22 mouse cellular contexts compared by ENCODE assay signal in the genomic region with DNA sequence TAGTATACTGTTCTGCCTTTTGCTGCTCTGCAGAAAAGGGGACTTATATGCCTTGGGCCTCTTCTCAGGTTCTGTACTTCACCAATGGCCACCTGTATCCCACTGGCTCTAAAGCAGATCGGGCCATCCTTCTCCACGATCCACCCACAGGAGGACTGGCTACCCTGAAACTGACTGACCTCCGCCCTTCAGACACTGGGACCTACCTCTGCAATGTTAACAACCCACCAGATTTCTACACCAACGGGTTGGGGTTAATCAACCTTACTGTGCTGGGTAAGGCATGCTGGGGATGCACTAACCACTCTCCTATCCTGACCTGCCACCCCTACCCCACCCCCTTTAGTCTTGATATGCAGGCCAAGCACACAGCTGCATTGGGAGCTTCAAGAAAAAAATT. TPM values are rescaled to one million over a fixed set of nuclear protein-coding genes. Genes with fewer than 3 reads are reported as not detected.
DNase-seq lines count a peak whose midpoint lies in the region; ATAC-seq and TF ChIP-seq lines count a peak whose summit lies in the region.
"Had no signal": no experiment of that assay in that cellular context is flagged by ENCODE, and none has a peak within 500 bp of the region (broad histone marks: within the 10 kb centered on the region; RNA-seq: fewer than 3 reads in every experiment).

No protein-coding gene starts in this region.

- no peak overlapping the region for H3K4me2 ChIP-seq in heart, embryonic 15.5 days
- no peak overlapping the region for H3K4me2 ChIP-seq in lung, embryonic 14.5 days
- H3K4me2 ChIP-seq in stomach, embryonic 15.5 days, result peak overlapping the region; percentile 38
- H3K4me2 ChIP-seq: forebrain, embryonic 15.5 days; heart, embryonic 13.5 days; hindbrain, embryonic 15.5 days; liver, embryonic 13.5 days; neural tube, embryonic 12.5 days had no signal

- peak overlapping the region; percentile 24; the same call in 1 of the 2 replicates for H3K27ac ChIP-seq in heart, embryonic 15.5 days
- H3K27ac ChIP-seq in lung, embryonic 14.5 days (ENCODE audit: low read depth), result peak overlapping the region; percentile 63; the same call in 1 of the 2 replicates
- no peak overlapping the region for H3K27ac ChIP-seq in stomach, embryonic 15.5 days
- H3K27ac ChIP-seq: embryonic facial prominence, embryonic 10.5 days; forebrain, embryonic 15.5 days; hindbrain, embryonic 15.5 days; liver, embryonic 13.5 days; neural tube, embryonic 12.5 days had no signal

- WGBS in heart, embryonic 15.5 days, result 84% methylated on average over 4 of the region's 4 CpGs
- WGBS in lung, embryonic 14.5 days, result 89% methylated on average over 4 of the region's 4 CpGs
- 87% methylated on average over 4 of the region's 4 CpGs for WGBS in stomach, embryonic 15.5 days

- TF ChIP-seq CTCF in lung, embryonic 14.5 days (IDR thresholded peaks at IDR 0.05; ENCODE audit: low read depth), result no peak
- TF ChIP-seq CTCF in G1E (IDR thresholded peaks at IDR 0.05; ENCODE audit: low read depth, low read length), result no peak

- H3K27me3 ChIP-seq in heart, embryonic 15.5 days, result peaks cover 3% of the 10 kb centered on the region; the same call in 1 of the 2 replicates
- peaks cover 4% of the 10 kb centered on the region; the same call in 1 of the 2 replicates for H3K27me3 ChIP-seq in lung, embryonic 14.5 days (ENCODE audit: insufficient read depth, low read length)
- peaks cover 30% of the 10 kb centered on the region for H3K27me3 ChIP-seq in G1E (ENCODE audit: insufficient read depth, low read length)
- H3K27me3 ChIP-seq in stomach, embryonic 15.5 days (replicated peaks), result peaks cover under 1% of the 10 kb centered on the region; the same call in 1 of the 2 replicates

- H3K4me3 ChIP-seq in heart, embryonic 15.5 days, result no peak overlapping the region
- no peak overlapping the region for H3K4me3 ChIP-seq in lung, embryonic 14.5 days (ENCODE audit: low read depth, low read length)
- no peak overlapping the region for H3K4me3 ChIP-seq in G1E (ENCODE audit: low read depth, low read length)
- H3K4me3 ChIP-seq in stomach, embryonic 15.5 days (replicated peaks), result peak overlapping the region; percentile 19; the same call in 1 of the 2 replicates
- H3K4me3 ChIP-seq: embryonic facial prominence, embryonic 10.5 days; forebrain, embryonic 15.5 days; heart, embryonic 13.5 days; hindbrain, embryonic 15.5 days; liver, embryonic 13.5 days; neural tube, embryonic 12.5 days had no signal

- H3K9ac ChIP-seq in heart, embryonic 15.5 days, result no peak overlapping the region
- no peak overlapping the region for H3K9ac ChIP-seq in lung, embryonic 14.5 days
- no peak overlapping the region for H3K9ac ChIP-seq in stomach, embryonic 15.5 days
- H3K9ac ChIP-seq: forebrain, embryonic 15.5 days; heart, embryonic 13.5 days; hindbrain, embryonic 15.5 days; liver, embryonic 13.5 days; neural tube, embryonic 12.5 days had no signal

- no peak for ATAC-seq in heart, embryonic 15.5 days (replicated peaks; ENCODE audit: insufficient number of reproducible peaks, insufficient read depth, low FRiP score, low read depth)
- ATAC-seq in lung, embryonic 14.5 days (ENCODE audit: insufficient read depth), result no peak
- 0 out of 2 replicates have a peak, but pooled peaks have one; percentile 2 for ATAC-seq in G1E (ENCODE audit: extremely low read depth, insufficient number of reproducible peaks, low FRiP score, poor library complexity, severe bottlenecking)
- no peak for ATAC-seq in stomach, embryonic 15.5 days (ENCODE audit: insufficient read depth, low FRiP score, low read depth)
- ATAC-seq: forebrain, embryonic 15.5 days had no signal

- no peaks in the 10 kb centered on the region for H3K36me3 ChIP-seq in heart, embryonic 15.5 days
- no peaks in the 10 kb centered on the region; the same call in 1 of the 2 replicates for H3K36me3 ChIP-seq in lung, embryonic 14.5 days (ENCODE audit: insufficient read depth)
- peaks cover 31% of the 10 kb centered on the region for H3K36me3 ChIP-seq in G1E (replicated peaks)
- H3K36me3 ChIP-seq in stomach, embryonic 15.5 days, result no peaks in the 10 kb centered on the region
- H3K36me3 ChIP-seq: embryonic facial prominence, embryonic 10.5 days; forebrain, embryonic 15.5 days; hindbrain, embryonic 15.5 days; liver, embryonic 13.5 days had no signal

- no peaks in the 10 kb centered on the region for H3K9me3 ChIP-seq in heart, embryonic 15.5 days (replicated peaks)
- H3K9me3 ChIP-seq in lung, embryonic 14.5 days (ENCODE audit: low read depth, low read length), result no peaks in the 10 kb centered on the region
- H3K9me3 ChIP-seq in G1E (replicated peaks), result no peaks in the 10 kb centered on the region
- no peaks in the 10 kb centered on the region for H3K9me3 ChIP-seq in stomach, embryonic 15.5 days
- H3K9me3 ChIP-seq: embryonic facial prominence, embryonic 10.5 days; forebrain, embryonic 15.5 days; heart, embryonic 13.5 days; hindbrain, embryonic 15.5 days; liver, embryonic 13.5 days; neural tube, embryonic 12.5 days had no signal

- H3K4me1 ChIP-seq in heart, embryonic 15.5 days (replicated peaks), result peaks cover 35% of the 10 kb centered on the region
- 0 out of 2 replicates have a peak, but pooled peaks cover 5% of the 10 kb centered on the region for H3K4me1 ChIP-seq in lung, embryonic 14.5 days (ENCODE audit: insufficient read depth)
- peaks cover 38% of the 10 kb centered on the region for H3K4me1 ChIP-seq in G1E (ENCODE audit: insufficient read depth, low read depth, low read length)
- peaks cover 15% of the 10 kb centered on the region; the same call in 1 of the 2 replicates for H3K4me1 ChIP-seq in stomach, embryonic 15.5 days

- DNase-seq in heart, adult 18-20 months, result no peak
- no peak for DNase-seq in lung, embryonic 14.5 days
- no peak for DNase-seq in lung, postnatal 14 days
- no peak for DNase-seq in G1E (ENCODE audit: low spot score)
- no peak for DNase-seq in spleen, postnatal 4 days (ENCODE audit: low spot score in 2 of 2)
- DNase-seq: adrenal gland, postnatal 25 days; cerebellum, adult 9-11 months; gastrocnemius, postnatal 36 days; kidney, adult 2 months; kidney, postnatal 10 days; liver, embryonic 13.5 days; lung, postnatal 36 days; midbrain, embryonic 14.5 days; right cerebral cortex, postnatal 25 days had no signal

RNA-seq across cellular contexts. Expression of a gene that starts 1.2 kb away (rescaled TPM):
- polyA plus RNA-seq in heart, embryonic 15.5 days (2015; fragmentation: Nextera tagmentation; extraction: Ambion mirVana), result 2.3 and 2.5 TPM in 2 replicates
- total RNA-seq in heart, adult 18-20 months (2021), result 1 to 10 TPM; 3.9 to 4.9 TPM
- polyA plus RNA-seq in lung, embryonic 14.5 days (2014; fragmentation: Nextera tagmentation; extraction: Ambion mirVana), result 17.0 and 18.8 TPM in 2 replicates
- total RNA-seq in G1E (2014; fragmentation: Nextera tagmentation), result not detected in 2 replicates
- 0.29 and 3.0 TPM in 2 replicates for total RNA-seq in G1E (2017)
- polyA plus RNA-seq in G1E (2012), result not detected in 2 replicates
- 47.6 and 57.6 TPM in 2 replicates for polyA plus RNA-seq in stomach, embryonic 15.5 days (2015; fragmentation: Nextera tagmentation; extraction: Ambion mirVana)
- total RNA-seq: megakaryocyte-erythroid progenitor cell, adult 5-6 weeks had no signal

RNA-seq across cellular contexts. Expression of a gene that starts 12.3 kb away (rescaled TPM):
- polyA plus RNA-seq in heart, embryonic 15.5 days (2015; fragmentation: Nextera tagmentation; extraction: Ambion mirVana), result 76.9 and 89.3 TPM in 2 replicates
- total RNA-seq in heart, adult 18-20 months (2021), result 10 to 100 TPM; 67.1 to 69.5 TPM
- polyA plus RNA-seq in lung, embryonic 14.5 days (2014; fragmentation: Nextera tagmentation; extraction: Ambion mirVana), result 149 and 152 TPM in 2 replicates
- not detected in 2 replicates for total RNA-seq in G1E (2014; fragmentation: Nextera tagmentation)
- total RNA-seq in G1E (2017), result 0.23 TPM in 1 of 2 replicates, not detected in the other
- 0.09 TPM in 1 of 2 replicates, not detected in the other for polyA plus RNA-seq in G1E (2012)
- 55.3 and 56.1 TPM in 2 replicates for polyA plus RNA-seq in stomach, embryonic 15.5 days (2015; fragmentation: Nextera tagmentation; extraction: Ambion mirVana)

RNA-seq across cellular contexts. Expression of a gene that starts 12.5 kb away (rescaled TPM):
- polyA plus RNA-seq in heart, embryonic 15.5 days (2015; fragmentation: Nextera tagmentation; extraction: Ambion mirVana), result 5.9 and 6.3 TPM in 2 replicates
- 1 to 10 TPM; 5.7 to 6.2 TPM for total RNA-seq in heart, adult 18-20 months (2021)
- 6.0 and 7.2 TPM in 2 replicates for polyA plus RNA-seq in lung, embryonic 14.5 days (2014; fragmentation: Nextera tagmentation; extraction: Ambion mirVana)
- total RNA-seq in G1E (2014; fragmentation: Nextera tagmentation) (444 and 474 TPM in 2 replicates), G1E (2017) (136 and 149 TPM in 2 replicates)
- polyA plus RNA-seq in G1E (2012), result 2,434 and 2,443 TPM in 2 replicates
- polyA plus RNA-seq in stomach, embryonic 15.5 days (2015; fragmentation: Nextera tagmentation; extraction: Ambion mirVana), result 6.6 and 6.9 TPM in 2 replicates

RNA-seq across cellular contexts. Expression of a gene that starts 15.3 kb away (rescaled TPM):
- 9.0 and 10.2 TPM in 2 replicates for polyA plus RNA-seq in heart, embryonic 15.5 days (2015; fragmentation: Nextera tagmentation; extraction: Ambion mirVana)
- 1 to 10 TPM; 8.3 to 9.1 TPM for total RNA-seq in heart, adult 18-20 months (2021)
- 11.4 and 12.2 TPM in 2 replicates for polyA plus RNA-seq in lung, embryonic 14.5 days (2014; fragmentation: Nextera tagmentation; extraction: Ambion mirVana)
- total RNA-seq in G1E (2014; fragmentation: Nextera tagmentation) (98.8 and 107 TPM in 2 replicates), G1E (2017) (41.7 and 44.5 TPM in 2 replicates)
- 1.3 and 1.9 TPM in 2 replicates for polyA plus RNA-seq in G1E (2012)
- 11.1 and 12.5 TPM in 2 replicates for polyA plus RNA-seq in stomach, embryonic 15.5 days (2015; fragmentation: Nextera tagmentation; extraction: Ambion mirVana)

RNA-seq across cellular contexts. Expression of a gene that starts 51.1 kb away (rescaled TPM):
- 9.5 and 14.8 TPM in 2 replicates for polyA plus RNA-seq in heart, embryonic 15.5 days (2015; fragmentation: Nextera tagmentation; extraction: Ambion mirVana)
- 1 to 10 TPM; 5.9 to 7.9 TPM for total RNA-seq in heart, adult 18-20 months (2021)
- 32.4 and 35.7 TPM in 2 replicates for polyA plus RNA-seq in lung, embryonic 14.5 days (2014; fragmentation: Nextera tagmentation; extraction: Ambion mirVana)
- total RNA-seq in G1E (2014; fragmentation: Nextera tagmentation), result 49.4 and 63.8 TPM in 2 replicates
- total RNA-seq in G1E (2017), result 59.1 and 66.0 TPM in 2 replicates
- 27.5 and 31.9 TPM in 2 replicates for polyA plus RNA-seq in G1E (2012)
- 24.8 and 25.0 TPM in 2 replicates for polyA plus RNA-seq in stomach, embryonic 15.5 days (2015; fragmentation: Nextera tagmentation; extraction: Ambion mirVana)

Comparison
In these comparisons a context has a peak if more than half of its experiments do, and no peak if none do; other contexts are left out.
1. RNA of a gene that starts 12.3 kb away (polyA plus RNA-seq): 149 to 152 TPM in lung, embryonic 14.5 days, 76.9 to 89.3 TPM in heart, embryonic 15.5 days and 55.3 to 56.1 TPM in stomach, embryonic 15.5 days; 0.09 TPM in G1E; every median in the first group is over 10 times any median in the second.
2. RNA of a gene that starts 12.5 kb away (polyA plus RNA-seq): 2,434 to 2,443 TPM in G1E; 6.0 to 7.2 TPM in lung, embryonic 14.5 days, 6.6 to 6.9 TPM in stomach, embryonic 15.5 days and 5.9 to 6.3 TPM in heart, embryonic 15.5 days; every median in the first group is over 100 times any median in the second.